Mouse (Mus musculus): ENCODE measurements around the gene Slc38a8. TPM values are rescaled to one million over a fixed set of nuclear protein-coding genes. Genes with fewer than 3 reads are reported as not detected.

The Slc38a8 gene
- total and polyA plus RNA-seq, 3 experiments, result 0.11 TPM; not detected in 2

DNA sequence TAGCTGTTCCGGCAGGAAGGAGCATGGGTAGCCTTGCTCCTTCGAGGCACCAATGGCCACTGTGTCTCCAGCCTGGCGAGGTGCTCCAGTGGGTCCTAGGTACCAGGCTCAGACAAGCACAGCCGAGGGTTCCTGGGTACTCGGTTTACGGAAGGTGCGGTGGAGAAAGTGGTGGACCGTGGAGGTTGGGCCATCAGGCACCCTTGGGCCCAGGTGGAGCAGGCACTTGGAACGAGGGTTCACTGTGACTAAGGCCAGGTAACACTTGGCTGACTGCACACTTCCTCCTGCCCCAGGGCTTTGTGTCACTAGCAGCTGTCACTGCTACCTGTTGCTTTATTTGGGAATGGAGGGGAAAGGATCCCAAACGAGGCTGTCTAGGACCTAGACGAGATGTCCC lies 64.0 kb downstream of the Slc38a8 start:
- DNase-seq, result no peak

DNA sequence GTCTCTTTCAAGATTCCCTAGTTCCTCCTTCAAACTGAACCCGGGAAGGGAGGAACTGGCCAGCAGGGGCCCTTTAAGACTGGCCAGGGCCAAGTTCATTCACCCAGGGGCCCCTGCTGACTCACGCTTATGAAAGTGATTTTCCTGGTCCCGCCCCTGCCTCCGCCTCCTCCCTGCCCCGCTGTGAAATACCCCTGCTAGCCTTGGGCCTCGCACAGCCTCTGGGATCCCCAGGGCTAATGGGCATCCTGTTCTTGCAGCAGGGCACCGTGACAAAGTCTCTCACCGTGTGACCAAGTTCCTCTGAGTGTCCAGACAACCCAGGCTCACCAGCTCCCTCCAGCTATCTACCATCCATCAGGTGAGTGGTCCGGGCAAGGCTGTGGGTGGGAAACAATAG lies 64.6 kb downstream of the Slc38a8 start:
- peak; percentile 98 for DNase-seq

DNA sequence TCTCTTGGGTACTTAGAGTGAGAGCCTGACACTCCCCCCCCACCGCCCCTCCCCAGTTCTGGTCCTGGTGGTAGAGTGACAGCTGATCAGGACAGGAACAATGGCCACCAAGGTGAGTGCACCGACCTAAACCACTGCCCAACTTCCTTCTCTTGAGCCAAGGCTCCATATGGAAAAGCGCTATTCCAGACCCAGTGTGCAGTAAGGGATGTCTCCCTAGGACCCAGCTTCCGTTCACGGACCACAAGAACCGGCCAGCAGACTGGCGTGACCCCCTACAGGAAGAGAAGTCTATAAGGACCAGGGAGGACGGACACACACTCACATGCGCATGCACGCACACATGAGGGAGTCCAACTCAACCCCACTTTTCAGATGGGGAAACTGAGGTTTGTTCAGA lies 65.2 kb downstream of the Slc38a8 start:
- DNase-seq, result no peak

DNA sequence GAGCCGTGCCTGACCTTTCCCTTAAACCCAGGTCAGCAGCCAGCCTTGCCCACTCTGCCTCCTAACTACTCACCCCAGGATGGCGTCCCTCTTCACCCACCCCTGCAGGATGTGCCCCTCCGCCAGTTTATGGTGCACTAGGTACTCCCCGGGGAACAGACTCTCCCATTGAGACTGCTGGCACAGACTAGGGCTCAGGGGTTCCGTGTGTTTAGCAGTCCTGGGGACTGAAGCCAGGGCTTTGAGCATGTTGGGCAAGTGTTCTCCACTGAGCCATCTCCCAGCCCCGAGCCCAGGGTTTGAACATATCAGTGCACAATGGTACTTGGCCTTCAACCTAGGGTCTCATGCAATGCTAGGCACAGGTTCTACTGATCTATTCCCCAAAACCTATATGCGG lies 66.0 kb downstream of the Slc38a8 start:
- no peak for DNase-seq

DNA sequence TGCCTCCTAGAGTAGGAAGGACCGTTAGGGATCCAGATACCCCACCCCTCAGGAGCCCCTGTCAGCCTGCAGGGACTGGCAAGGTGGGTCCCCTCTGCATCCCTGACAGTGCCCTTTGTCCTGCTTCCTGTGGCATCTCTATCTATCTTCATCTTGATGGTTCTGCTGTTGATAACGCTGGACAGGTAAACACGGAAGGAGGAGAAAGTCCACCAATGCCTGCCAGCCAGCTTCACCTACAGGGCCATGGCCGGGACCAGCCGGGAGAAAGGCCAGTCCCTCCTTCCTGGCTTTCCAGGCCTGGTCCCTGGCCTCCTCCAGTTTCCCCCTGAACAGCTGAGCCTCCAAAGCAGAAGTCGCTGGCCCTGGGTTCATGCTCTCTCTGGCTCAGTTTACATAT lies 66.9 kb downstream of the Slc38a8 start:
- DNase-seq, result no peak

DNA sequence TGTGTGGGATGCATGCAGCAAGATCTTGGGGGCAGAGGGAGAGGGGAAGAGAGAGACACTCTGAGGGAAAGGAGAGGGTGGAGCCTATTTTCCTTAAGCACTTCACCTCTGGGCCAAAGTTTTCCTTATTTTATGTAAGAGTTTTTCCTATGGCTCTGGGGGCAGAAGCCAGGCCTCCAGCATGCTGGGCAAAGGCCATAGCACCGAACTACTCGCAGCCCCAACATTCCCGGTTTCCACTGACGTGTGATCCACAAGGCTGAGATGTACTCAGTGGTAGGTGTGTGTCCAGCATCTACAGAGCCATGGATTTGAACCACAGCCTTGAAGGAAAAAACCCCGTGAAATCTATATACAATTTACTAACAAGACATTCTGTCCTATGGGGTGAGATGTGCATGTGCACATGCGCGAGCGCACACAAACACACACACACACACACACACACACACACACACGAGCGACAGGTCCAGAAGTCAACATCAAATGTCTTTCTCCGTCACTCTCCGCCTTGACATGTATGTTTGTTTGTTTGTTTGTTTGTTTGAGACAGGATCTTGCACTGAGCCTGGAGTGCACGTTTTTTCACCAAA lies 67.8 kb downstream of the Slc38a8 start, which contains the start of gene Osgin1:
TSS of gene Osgin1 (plus strand) at position 543 of the 593 bp plus-strand sequence.
- DNase-seq, result no peak

DNA sequence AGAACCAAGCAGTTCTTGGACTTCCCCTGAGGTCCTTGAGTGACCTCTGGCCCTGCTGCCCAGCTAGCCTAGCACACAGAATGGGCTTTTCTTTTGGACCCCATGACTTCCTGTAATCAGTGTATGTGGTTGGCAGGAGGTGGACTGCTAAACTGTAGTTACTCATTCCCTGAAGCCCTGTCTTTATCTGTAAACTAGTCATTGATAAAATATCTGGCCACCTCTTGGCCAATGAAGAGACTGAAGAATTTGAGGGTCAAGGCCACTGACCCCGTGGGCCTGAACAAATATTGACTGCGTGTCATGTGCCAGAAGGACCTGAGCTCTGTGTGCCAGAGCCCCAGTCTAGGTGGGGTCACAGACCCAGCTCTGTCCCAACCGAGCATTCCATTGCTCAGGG lies 69.1 kb downstream of the Slc38a8 start:
- peak; percentile 72 for DNase-seq

DNA sequence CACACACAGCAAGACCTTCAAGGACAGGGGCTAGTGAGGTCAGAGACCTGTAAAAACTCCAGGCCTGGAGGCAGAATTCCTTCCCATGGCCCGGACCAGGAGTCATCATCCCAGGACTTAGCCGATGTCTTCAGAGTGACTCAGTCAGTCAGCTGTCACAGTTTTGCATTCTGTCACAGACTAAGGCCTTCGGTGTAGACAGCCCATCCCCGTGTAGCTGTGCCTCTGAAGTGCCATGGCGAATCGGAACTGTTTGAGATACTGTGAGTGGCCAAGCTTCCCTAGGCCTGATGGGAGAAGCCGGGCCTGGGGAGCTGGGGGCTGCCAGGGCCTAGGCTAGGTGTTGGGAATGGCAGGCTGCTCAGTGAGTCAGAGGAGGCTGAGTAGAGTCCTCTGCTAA lies 70.8 kb downstream of the Slc38a8 start:
- peak; percentile 80 for DNase-seq

DNA sequence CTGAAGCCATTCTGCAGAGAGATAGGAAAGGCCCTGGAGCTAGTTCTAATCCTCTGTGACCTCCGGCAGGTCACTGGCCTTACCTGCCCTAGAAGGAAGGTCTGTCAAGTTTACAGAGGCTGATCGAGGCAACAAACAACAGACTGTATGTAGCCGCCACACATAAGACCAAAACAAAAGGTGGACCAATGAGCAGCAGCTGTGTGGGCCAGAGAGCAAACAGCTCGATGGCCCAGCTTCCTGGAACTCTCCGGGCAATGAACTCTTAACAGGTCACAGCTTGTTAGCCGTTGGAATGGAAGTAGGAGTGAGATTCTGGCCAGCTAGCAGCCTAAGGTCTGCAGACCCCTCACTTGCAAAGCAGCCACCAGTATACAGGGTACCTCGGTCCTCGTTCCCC lies 71.2 kb downstream of the Slc38a8 start:
- no peak for DNase-seq

Other genes starting within 250 kb of the Slc38a8 start
- 100 to 1,000 TPM; 215 to 223 TPM for gene Hsbp1, start 157.2 kb downstream of the Slc38a8 start, total RNA-seq (2021)
- gene Hsbp1, start 157.2 kb downstream of the Slc38a8 start, polyA plus RNA-seq (2012; rRNA removed), result 33.1 and 38.3 TPM in 2 replicates
- 10 to 100 TPM; 41.8 to 69.4 TPM for gene Mlycd, start 106.8 kb downstream of the Slc38a8 start, total RNA-seq (2021)
- 110 and 118 TPM in 2 replicates for gene Mlycd, start 106.8 kb downstream of the Slc38a8 start, polyA plus RNA-seq (2012; rRNA removed)
- gene Osgin1, start 67.6 kb downstream of the Slc38a8 start, total RNA-seq (2021), result 100 to 1,000 TPM; 123 to 166 TPM
- 266 and 274 TPM in 2 replicates for gene Osgin1, start 67.6 kb downstream of the Slc38a8 start, polyA plus RNA-seq (2012; rRNA removed)
- 1 to 10 TPM; 6.5 to 8.2 TPM for gene Necab2, start 55.0 kb downstream of the Slc38a8 start, total RNA-seq (2021)
- gene Necab2, start 55.0 kb downstream of the Slc38a8 start, polyA plus RNA-seq (2012; rRNA removed), result 6.8 and 8.4 TPM in 2 replicates
- gene Mbtps1, start 57.0 kb upstream of the Slc38a8 start, total RNA-seq (2021), result 10 to 100 TPM; 82.7 to 96.5 TPM
- 86.7 and 89.4 TPM in 2 replicates for gene Mbtps1, start 57.0 kb upstream of the Slc38a8 start, polyA plus RNA-seq (2012; rRNA removed)
- 10 to 100 TPM; 38.7 to 39.3 TPM for gene Hsdl1, start 73.5 kb upstream of the Slc38a8 start, total RNA-seq (2021)
- gene Hsdl1, start 73.5 kb upstream of the Slc38a8 start, polyA plus RNA-seq (2012; rRNA removed), result 22.8 and 24.1 TPM in 2 replicates
- gene Dnaaf1, start 73.5 kb upstream of the Slc38a8 start, total RNA-seq (2021), result under 1 TPM in 1 of 2 experiments, not detected in 1; 0.09 TPM
- gene Dnaaf1, start 73.5 kb upstream of the Slc38a8 start, polyA plus RNA-seq (2012; rRNA removed), result not detected in 2 replicates
- gene Taf1c, start 103.5 kb upstream of the Slc38a8 start, total RNA-seq (2021), result 10 to 100 TPM; 10.7 to 12.5 TPM
- gene Taf1c, start 103.5 kb upstream of the Slc38a8 start, polyA plus RNA-seq (2012; rRNA removed), result 41.3 and 46.2 TPM in 2 replicates
- not detected for gene Adad2, start 111.0 kb upstream of the Slc38a8 start, total RNA-seq (2021)
- gene Adad2, start 111.0 kb upstream of the Slc38a8 start, polyA plus RNA-seq (2012; rRNA removed), result not detected in 2 replicates
- under 1 TPM; 0.45 to 0.66 TPM for gene Kcng4, start 134.0 kb upstream of the Slc38a8 start, total RNA-seq (2021)
- 1.2 and 1.6 TPM in 2 replicates for gene Kcng4, start 134.0 kb upstream of the Slc38a8 start, polyA plus RNA-seq (2012; rRNA removed)
- gene Wfdc1, start 164.7 kb upstream of the Slc38a8 start, total RNA-seq (2021), result 10 to 100 TPM; 17.0 to 21.0 TPM
- gene Wfdc1, start 164.7 kb upstream of the Slc38a8 start, polyA plus RNA-seq (2012; rRNA removed), result 41.3 and 51.7 TPM in 2 replicates
- gene Atp2c2, start 198.3 kb upstream of the Slc38a8 start, total RNA-seq (2021), result under 1 TPM; 0.24 to 0.46 TPM
- gene Atp2c2, start 198.3 kb upstream of the Slc38a8 start, polyA plus RNA-seq (2012; rRNA removed), result not detected in 2 replicates